Mouse (Mus musculus) spleen, adult 2 months (tissue): ENCODE results near the gene Gcm1. TPM values are rescaled to one million over a fixed set of nuclear protein-coding genes. Genes with fewer than 3 reads are reported as not detected.

Experiments
- DNase-seq, 2 experiments: peaks; one replicate each; pipeline versions ENCODE4 v3.0.0 to v3.0.0-alpha.2; 2012 to 2021; ENCODE audit warnings: low spot score in 2 of 2, low read depth in 1 of 2
- H3K27ac ChIP-seq: fragments of 200-500 bp; 2 replicates; pipeline ENCODE4 v1.5.1; 2012; ENCODE audit warnings: low read length, inconsistent platforms; ENCODE audit not compliant: insufficient read depth
- H3K27me3 ChIP-seq: fragments of 200-500 bp; 2 replicates; pipeline ENCODE4 v1.6.1; 2012; ENCODE audit warnings: mild to moderate bottlenecking, moderate library complexity, low read length, inconsistent platforms; ENCODE audit not compliant: control insufficient read depth, insufficient read depth
- H3K36me3 ChIP-seq: fragments of 200-500 bp; 2 replicates; pipeline ENCODE4 v1.6.1; 2012; ENCODE audit warnings: mild to moderate bottlenecking, low read length, inconsistent platforms; ENCODE audit not compliant: control insufficient read depth, insufficient read depth
- H3K4me1 ChIP-seq: fragments of 200-500 bp; 2 replicates; pipeline ENCODE4 v1.6.1; 2011; ENCODE audit warnings: inconsistent platforms; ENCODE audit not compliant: control insufficient read depth, insufficient read depth, insufficient read length
- H3K4me3 ChIP-seq: fragments of 200-500 bp; 2 replicates; pipeline ENCODE4 v1.5.1; 2011; ENCODE audit warnings: mild to moderate bottlenecking, inconsistent platforms; ENCODE audit not compliant: insufficient read depth, insufficient read length; ENCODE audit errors: extremely low read depth
- CTCF ChIP-seq: fragments of 200-500 bp; IDR thresholded peaks from 2 replicates; pipeline ENCODE4 v1.5.1; 2011; ENCODE audit warnings: mild to moderate bottlenecking, inconsistent platforms; ENCODE audit not compliant: insufficient read depth, insufficient read length, insufficient replicate concordance; ENCODE audit errors: extremely low read depth
- POLR2A ChIP-seq: fragments of 200-500 bp; IDR thresholded peaks from 2 replicates; pipeline ENCODE4 v1.6.1; 2011; ENCODE audit warnings: low read depth, low read length, inconsistent platforms
- WGBS: fragments of 180-500 bp; shearing (Covaris S2); methylation state at CpG from one replicate; pipeline ENCODE4 v1.1.7; 2018; 5-methylcytosine and 5-hydroxymethylcytosine counted together
- polyA plus RNA-seq: library from polyadenylated mRNA; depleted of rRNA; stranded (reverse); fragments of >200 nt; gene quantifications from 2 replicates; pipeline ENCODE4 v1.2.3, GENCODE M21; 2012

Gene Gcm1
- polyA plus RNA-seq, 1 experiment, result not detected

- TF ChIP-seq CTCF (no peak), POLR2A (no peak)
- 81% methylated on average over 6 of the region's 6 CpGs for WGBS
- no peaks in the 10 kb centered on the region; the same call in none of the 2 replicates for H3K4me1 ChIP-seq
- peaks cover 3% of the 10 kb centered on the region; the same call in 1 of the 2 replicates for H3K36me3 ChIP-seq
- DNase-seq, result no peak
- no peak overlapping the region for H3K4me3 ChIP-seq
- peak overlapping the region; percentile 32; the same call in 1 of the 2 replicates for H3K27ac ChIP-seq
- H3K27me3 ChIP-seq, result no peaks in the 10 kb centered on the region
These were observed 53.8 kb downstream of the Gcm1 start for GRCm38 (mm10) chr9:78105501-78105932.

- no peaks in the 10 kb centered on the region for H3K27me3 ChIP-seq
- WGBS, result 85% methylated on average over 4 of the region's 4 CpGs
- no peak overlapping the region for H3K27ac ChIP-seq
- H3K4me3 ChIP-seq, result no peak overlapping the region
- no peaks in the 10 kb centered on the region; the same call in none of the 2 replicates for H3K4me1 ChIP-seq
- DNase-seq, result no peak
- H3K36me3 ChIP-seq, result peaks cover 3% of the 10 kb centered on the region; the same call in 1 of the 2 replicates
- TF ChIP-seq POLR2A (no peak), CTCF (no peak)
These were observed 55.1 kb downstream of the Gcm1 start for GRCm38 (mm10) chr9:78106821-78107220.

GRCm38 (mm10) chr9:78107582-78107911, 55.8 kb downstream of the Gcm1 start:
- peak overlapping the region; percentile 81 for H3K4me3 ChIP-seq
- peaks cover 2% of the 10 kb centered on the region; the same call in 1 of the 2 replicates for H3K36me3 ChIP-seq
- H3K27ac ChIP-seq, result peak overlapping the region; percentile 96; the same call in 1 of the 2 replicates
- no peak for DNase-seq
- TF ChIP-seq CTCF, result no peak
- no peak for TF ChIP-seq POLR2A
- H3K27me3 ChIP-seq, result no peaks in the 10 kb centered on the region
- no peaks in the 10 kb centered on the region; the same call in 1 of the 2 replicates for H3K4me1 ChIP-seq
- WGBS, result 9% methylated on average over 6 of the region's 6 CpGs

- no peaks in the 10 kb centered on the region; the same call in 1 of the 2 replicates for H3K4me1 ChIP-seq
- peak overlapping the region; percentile 81 for H3K4me3 ChIP-seq
- peak; percentile 91 for TF ChIP-seq POLR2A
- TF ChIP-seq CTCF, result no peak
- peak overlapping the region; percentile 96 for H3K27ac ChIP-seq
- peak; percentile 73 to 77 for DNase-seq
- H3K36me3 ChIP-seq, result peaks cover 1% of the 10 kb centered on the region; the same call in 1 of the 2 replicates
- under 1% methylated on average over 86 of the region's 88 CpGs for WGBS
- no peaks in the 10 kb centered on the region for H3K27me3 ChIP-seq
These were observed 56.4 kb downstream of the Gcm1 start for GRCm38 (mm10) chr9:78107912-78108795.

GRCm38 (mm10) chr9:78108796-78109239, 57.1 kb downstream of the Gcm1 start, which contains the start of the genes Fbxo9 and Ick:
Gene Fbxo9, minus strand, starts transcription at chr9:78109065.
Gene Ick, plus strand, starts transcription at chr9:78109192.
- Histone ChIP-seq H3K36me3 (no peaks in the 10 kb centered on the region), H3K27ac (peak within 1 kb of the TSS; percentile 96), H3K4me1 (no peaks in the 10 kb centered on the region; the same call in 1 of the 2 replicates), H3K4me3 (peak within 1 kb of the TSS; percentile 81), H3K27me3 (no peaks in the 10 kb centered on the region)
- WGBS, result 0% methylated on average over 20 of the region's 20 CpGs
- TF ChIP-seq CTCF, result no peak
- peak; percentile 87 to 93 for DNase-seq

- no peaks in the 10 kb centered on the region; the same call in 1 of the 2 replicates for H3K4me1 ChIP-seq
- no peaks in the 10 kb centered on the region for H3K27me3 ChIP-seq
- no peak for DNase-seq
- H3K36me3 ChIP-seq, result no peaks in the 10 kb centered on the region
- 44% methylated on average over 5 of the region's 5 CpGs for WGBS
- no peak overlapping the region for H3K27ac ChIP-seq
- TF ChIP-seq POLR2A, result no peak
- no peak for TF ChIP-seq CTCF
- no peak overlapping the region for H3K4me3 ChIP-seq
These were observed 57.9 kb downstream of the Gcm1 start for GRCm38 (mm10) chr9:78109656-78110055.
